Mouse (Mus musculus) neural tube, embryonic 11.5 days (tissue): ENCODE measurements around the gene Ccin. TPM values are rescaled to one million over a fixed set of nuclear protein-coding genes. Genes with fewer than 3 reads are reported as not detected.

ENCODE experiments used
- ATAC-seq: fragments of 200-750 bp; cut with Nextera tagmentation; 2 replicates; pipeline ENCODE4 v1.8.0; 2017; ENCODE audit warnings: moderate number of reproducible peaks, mild to moderate bottlenecking, moderate TSS enrichment, moderate library complexity; ENCODE audit not compliant: insufficient read depth, low FRiP score, low TSS enrichment
- DNase-seq: peaks from one replicate; pipeline ENCODE4 v3.0.0-alpha.2; 2015; ENCODE audit warnings: low spot score
- H3K27ac ChIP-seq: fragments of 300-500 bp; sonication (generic); 2 replicates; pipeline ENCODE4 v1.5.1; 2014; ENCODE audit warnings: low read depth, mild to moderate bottlenecking, low read length
- H3K27me3 ChIP-seq: fragments of 300-500 bp; sonication (generic); 2 replicates; pipeline ENCODE4 v1.6.1; 2014; ENCODE audit warnings: mild to moderate bottlenecking, low read length, mixed read lengths; ENCODE audit not compliant: control insufficient read depth, insufficient read depth
- H3K36me3 ChIP-seq: fragments of 300-500 bp; sonication (generic); 2 replicates; pipeline ENCODE4 v1.6.1; 2014; ENCODE audit warnings: mild to moderate bottlenecking, low read length, moderate library complexity, mixed read lengths; ENCODE audit not compliant: control insufficient read depth, insufficient read depth
- H3K4me1 ChIP-seq: fragments of 300-500 bp; sonication (generic); 2 replicates; pipeline ENCODE4 v1.6.1; 2014; ENCODE audit warnings: low read length, mixed read lengths; ENCODE audit not compliant: control insufficient read depth, insufficient read depth
- H3K4me2 ChIP-seq: fragments of 300-500 bp; sonication (generic); 2 replicates; pipeline ENCODE4 v1.6.1; 2014; ENCODE audit warnings: low read depth, mild to moderate bottlenecking, moderate library complexity
- H3K4me3 ChIP-seq: fragments of 300-500 bp; sonication (generic); 2 replicates; pipeline ENCODE4 v1.5.1; 2014; ENCODE audit warnings: low read depth, low read length
- H3K9ac ChIP-seq: fragments of 300-500 bp; sonication (generic); 2 replicates; pipeline ENCODE4 v1.6.1; 2014; ENCODE audit warnings: mild to moderate bottlenecking, low read length
- H3K9me3 ChIP-seq: fragments of 300-500 bp; sonication (generic); 2 replicates; pipeline ENCODE4 v1.6.1; 2016; ENCODE audit warnings: low read length; ENCODE audit not compliant: control insufficient read depth
- WGBS: fragments of 180-500 bp; shearing (Covaris S2); extraction: QIAGEN DNeasy Blood & Tissue Kit; methylation state at CpG from one replicate; pipeline ENCODE4 v1.1.7; 2014; 5-methylcytosine and 5-hydroxymethylcytosine counted together
- polyA plus RNA-seq: library from polyadenylated mRNA; unstranded; fragments of >200 nt; fragmentation: Nextera tagmentation; extraction: Ambion mirVana; gene quantifications from 2 replicates; pipeline ENCODE4 v1.2.1, GENCODE M21; 2014

Gene Ccin
- polyA plus RNA-seq, 1 experiment from 2014 or later = not detected

DNA sequence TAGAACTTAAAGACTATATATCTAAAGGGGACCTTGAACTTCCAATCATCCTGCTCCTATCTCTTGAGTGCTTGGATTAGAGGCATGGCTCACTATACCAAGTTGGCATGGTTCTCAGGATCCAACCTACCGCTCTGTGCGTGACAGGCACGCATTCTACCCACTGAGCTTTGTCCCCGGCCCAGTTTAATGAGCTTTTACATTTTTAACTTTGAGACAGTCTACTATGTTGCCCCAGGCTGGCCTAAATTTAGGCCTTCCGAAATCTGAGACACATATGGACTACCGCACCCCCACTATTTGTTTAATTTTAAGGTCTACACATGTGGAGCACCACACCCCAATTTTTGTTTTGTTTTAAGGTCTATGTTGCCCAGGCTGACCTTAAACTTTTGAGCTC lies 2.4 kb upstream of the Ccin start:
- ATAC-seq (no peak), DNase-seq (no peak)
- H3K27me3 ChIP-seq = no peaks in the 10 kb centered on the region
- H3K4me2 ChIP-seq = no peak overlapping the region
- no peaks in the 10 kb centered on the region for H3K36me3 ChIP-seq
- 96% methylated on average over 6 of the region's 6 CpGs for WGBS
- no peak overlapping the region for H3K27ac ChIP-seq
- H3K9ac ChIP-seq = no peak overlapping the region
- H3K4me3 ChIP-seq = no peak overlapping the region
- no peaks in the 10 kb centered on the region for H3K9me3 ChIP-seq
- H3K4me1 ChIP-seq = peaks cover 3% of the 10 kb centered on the region; the same call in 1 of the 2 replicates

DNA sequence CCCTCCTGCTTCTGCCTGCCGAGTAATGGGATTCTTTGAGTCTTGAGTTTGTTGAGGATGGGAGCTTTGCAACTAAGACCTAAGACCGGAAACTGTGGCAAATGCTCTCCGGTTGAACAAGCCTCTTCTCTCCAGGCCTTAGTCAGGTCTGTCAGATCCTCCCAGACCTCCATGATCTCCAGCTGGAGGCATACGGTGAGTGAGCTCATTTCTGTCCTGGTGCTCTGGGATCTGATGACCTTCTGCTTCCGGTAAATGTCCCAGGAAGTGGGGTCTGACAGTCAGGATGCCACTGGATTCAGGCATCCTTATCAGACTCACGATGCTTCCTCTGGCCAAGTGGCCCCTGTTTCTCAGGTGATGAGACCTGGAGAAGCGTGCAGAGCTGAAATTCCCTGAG lies 2.0 kb upstream of the Ccin start:
- no peak for DNase-seq

DNA sequence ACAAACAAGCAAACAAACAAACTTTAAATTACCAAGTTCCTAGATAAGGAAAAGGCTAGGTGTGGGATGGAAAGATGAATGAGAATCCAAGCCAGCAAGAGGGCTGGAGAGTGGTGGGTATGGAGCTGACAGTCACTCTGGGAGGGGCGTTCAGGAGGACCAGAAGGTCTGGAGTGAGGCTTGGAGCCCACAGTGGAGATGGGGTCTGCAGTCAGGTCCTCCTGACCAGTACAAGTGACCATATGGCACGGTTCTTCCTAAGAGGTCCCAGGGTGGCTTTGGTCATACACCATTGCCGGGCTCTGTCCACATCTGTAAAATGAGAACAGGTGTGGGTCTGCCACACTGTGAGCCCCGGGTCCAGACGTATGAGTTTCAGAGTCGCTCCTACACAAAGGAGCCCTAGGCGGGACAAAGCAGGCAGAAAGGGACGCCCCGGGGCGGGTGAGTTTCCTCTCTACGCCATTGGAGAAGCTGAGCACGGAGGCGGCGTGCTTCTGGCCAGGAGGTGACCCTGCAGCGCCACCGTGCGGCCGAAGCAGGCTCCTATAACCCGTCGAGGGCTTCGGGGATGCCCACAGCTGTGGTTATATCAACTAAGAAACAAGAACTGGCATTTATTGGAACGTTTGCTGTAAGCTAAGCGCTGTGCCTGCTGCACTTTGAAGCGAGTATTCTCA lies 1.1 kb upstream of the Ccin start:
- H3K4me1 ChIP-seq = peaks cover 3% of the 10 kb centered on the region; the same call in 1 of the 2 replicates
- peak overlapping the region; percentile 52 for H3K4me2 ChIP-seq
- H3K9me3 ChIP-seq = no peaks in the 10 kb centered on the region
- 0 out of 2 replicates have a peak overlapping the region, but pooled peaks have one; percentile 17 for H3K4me3 ChIP-seq
- H3K27me3 ChIP-seq = no peaks in the 10 kb centered on the region
- peak; percentile 93 for ATAC-seq
- H3K9ac ChIP-seq = peak overlapping the region; percentile 58
- no peaks in the 10 kb centered on the region for H3K36me3 ChIP-seq
- DNase-seq = peak; percentile 95
- H3K27ac ChIP-seq = peak overlapping the region; percentile 21; the same call in 1 of the 2 replicates
- 4% methylated on average over 24 of the region's 24 CpGs for WGBS

More for the DNA sequence above, 2.0 kb upstream of the Ccin start:
- Histone ChIP-seq H3K27ac (no peak overlapping the region), H3K36me3 (no peaks in the 10 kb centered on the region), H3K9me3 (no peaks in the 10 kb centered on the region), H3K4me3 (no peak overlapping the region), H3K9ac (no peak overlapping the region), H3K4me1 (peaks cover 3% of the 10 kb centered on the region; the same call in 1 of the 2 replicates), H3K4me2 (no peak overlapping the region), H3K27me3 (no peaks in the 10 kb centered on the region)
- WGBS = 92% methylated on average over 7 of the region's 7 CpGs
- no peak for ATAC-seq

DNA sequence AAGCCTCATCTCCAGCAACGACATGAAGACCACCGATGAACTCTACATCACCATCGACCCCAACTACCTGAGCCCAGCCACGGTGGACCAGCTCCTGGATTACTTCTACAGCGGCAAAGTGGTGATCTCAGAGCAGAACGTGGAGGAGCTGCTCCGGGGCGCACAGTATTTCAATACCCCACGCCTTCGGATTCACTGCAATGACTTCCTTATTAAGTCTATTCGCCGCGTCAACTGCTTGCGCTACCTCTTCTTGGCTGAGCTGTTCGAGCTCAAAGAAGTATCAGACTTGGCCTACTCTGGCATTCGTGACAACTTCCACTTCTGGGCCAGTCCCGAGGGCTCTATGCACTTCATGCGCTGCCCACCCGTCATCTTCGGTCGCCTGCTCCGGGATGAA lies 473 bp downstream of the Ccin start:
- Histone ChIP-seq H3K36me3 (no peaks in the 10 kb centered on the region), H3K4me3 (no peak overlapping the region), H3K9ac (no peak overlapping the region), H3K27me3 (no peaks in the 10 kb centered on the region), H3K27ac (no peak overlapping the region), H3K9me3 (no peaks in the 10 kb centered on the region), H3K4me1 (no peaks in the 10 kb centered on the region), H3K4me2 (no peak overlapping the region)
- 92% methylated on average over 22 of the region's 22 CpGs for WGBS
- no peak for DNase-seq
- ATAC-seq = no peak

DNA sequence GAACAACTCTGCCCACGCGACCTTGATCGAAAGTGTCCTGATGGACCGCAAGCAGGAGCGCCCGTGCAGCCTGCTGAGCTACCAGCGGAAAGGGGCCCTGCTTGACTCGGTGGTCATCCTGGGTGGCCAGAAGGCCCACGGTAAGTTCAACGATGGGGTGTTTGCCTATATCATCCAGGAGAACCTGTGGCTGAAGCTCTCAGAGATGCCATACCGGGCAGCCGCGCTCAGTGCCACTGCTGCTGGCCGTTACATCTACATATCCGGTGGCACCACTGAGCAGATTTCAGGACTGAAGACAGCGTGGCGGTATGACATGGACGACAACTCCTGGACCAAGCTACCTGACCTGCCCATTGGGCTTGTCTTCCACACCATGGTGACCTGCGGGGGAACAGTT lies 1.0 kb downstream of the Ccin start:
- H3K27ac ChIP-seq = no peak overlapping the region
- DNase-seq (no peak), ATAC-seq (no peak)
- no peak overlapping the region for H3K4me3 ChIP-seq
- H3K36me3 ChIP-seq = no peaks in the 10 kb centered on the region
- 93% methylated on average over 19 of the region's 19 CpGs for WGBS
- no peaks in the 10 kb centered on the region for H3K9me3 ChIP-seq
- no peak overlapping the region for H3K9ac ChIP-seq
- no peaks in the 10 kb centered on the region for H3K27me3 ChIP-seq
- H3K4me2 ChIP-seq = no peak overlapping the region
- no peaks in the 10 kb centered on the region for H3K4me1 ChIP-seq

DNA sequence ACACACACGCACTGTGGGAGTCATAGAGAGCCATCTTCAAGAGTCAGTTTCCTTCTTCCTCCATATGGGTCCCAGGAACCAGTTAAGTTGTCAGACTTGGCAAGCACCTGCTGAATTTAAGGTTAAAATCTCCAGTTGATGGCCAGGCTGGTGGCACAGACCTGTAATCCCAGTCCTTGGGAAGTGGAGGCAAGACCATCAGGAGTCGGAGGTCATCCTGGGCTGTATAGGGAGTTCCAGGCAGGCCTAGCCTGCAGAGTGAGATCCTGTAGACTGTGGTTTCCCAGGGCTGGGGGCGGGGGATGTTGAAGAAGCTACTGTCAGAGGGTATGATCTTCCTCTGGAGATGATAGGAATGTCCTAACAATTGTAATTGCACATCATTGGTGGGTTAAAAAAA lies 5.7 kb downstream of the Ccin start:
- ATAC-seq (no peak), DNase-seq (no peak)
- WGBS = 84% methylated on average over 3 of the region's 3 CpGs
- no peaks in the 10 kb centered on the region for H3K36me3 ChIP-seq
- no peaks in the 10 kb centered on the region for H3K9me3 ChIP-seq
- no peaks in the 10 kb centered on the region for H3K4me1 ChIP-seq
- no peaks in the 10 kb centered on the region for H3K27me3 ChIP-seq
- no peak overlapping the region for H3K4me3 ChIP-seq
- H3K9ac ChIP-seq = no peak overlapping the region
- H3K27ac ChIP-seq = no peak overlapping the region
- H3K4me2 ChIP-seq = no peak overlapping the region

DNA sequence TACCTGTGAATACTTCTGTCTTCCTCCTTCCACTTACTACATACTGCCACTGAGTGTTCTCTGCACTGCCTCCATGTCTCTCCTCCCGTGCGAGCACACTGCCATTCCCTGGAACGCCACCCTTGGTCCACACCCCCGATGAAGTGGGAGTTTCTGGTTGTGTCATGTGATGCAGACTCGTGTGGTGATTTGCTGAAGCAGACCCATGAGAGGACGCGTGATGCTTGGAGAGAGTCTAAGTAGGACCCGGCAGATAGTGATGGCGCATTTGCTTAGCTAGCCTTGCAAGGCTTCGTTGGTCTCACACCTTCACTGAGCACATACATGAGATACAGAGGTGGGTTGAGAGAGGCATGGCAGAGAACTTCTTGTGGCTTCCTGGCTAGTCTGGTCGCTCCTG lies 9.8 kb downstream of the Ccin start:
- Histone ChIP-seq H3K9ac (no peak overlapping the region), H3K4me3 (no peak overlapping the region), H3K4me2 (no peak overlapping the region), H3K36me3 (no peaks in the 10 kb centered on the region), H3K27ac (no peak overlapping the region), H3K27me3 (no peaks in the 10 kb centered on the region), H3K4me1 (no peaks in the 10 kb centered on the region), H3K9me3 (no peaks in the 10 kb centered on the region)
- DNase-seq (no peak), ATAC-seq (no peak)
- WGBS = 94% methylated on average over 11 of the region's 11 CpGs

DNA sequence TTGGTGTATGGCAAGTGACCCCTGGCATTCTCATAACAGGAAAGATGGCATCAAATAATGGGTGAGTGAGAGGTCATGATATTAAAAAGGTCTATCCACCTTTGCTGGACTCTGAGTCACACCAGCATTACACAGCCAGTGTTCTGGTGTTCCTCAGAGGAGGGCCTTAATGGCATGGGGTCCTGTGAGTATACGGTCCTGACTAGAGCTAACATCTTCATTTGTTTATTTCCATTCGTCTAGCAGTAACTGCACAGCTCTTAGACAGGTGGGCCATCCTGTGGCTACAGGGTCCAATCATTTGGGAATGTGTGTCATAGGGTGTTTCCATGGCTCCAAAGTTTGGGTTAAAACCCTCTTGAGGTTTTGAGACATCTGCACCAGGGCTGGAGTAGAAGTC lies 11.1 kb downstream of the Ccin start:
- DNase-seq (no peak), ATAC-seq (no peak)
- Histone ChIP-seq H3K9me3 (no peaks in the 10 kb centered on the region), H3K27me3 (no peaks in the 10 kb centered on the region), H3K27ac (no peak overlapping the region), H3K4me3 (no peak overlapping the region), H3K4me2 (no peak overlapping the region), H3K4me1 (no peaks in the 10 kb centered on the region), H3K9ac (no peak overlapping the region), H3K36me3 (no peaks in the 10 kb centered on the region)
- 67% methylated on average over 2 of the region's 2 CpGs for WGBS

DNA sequence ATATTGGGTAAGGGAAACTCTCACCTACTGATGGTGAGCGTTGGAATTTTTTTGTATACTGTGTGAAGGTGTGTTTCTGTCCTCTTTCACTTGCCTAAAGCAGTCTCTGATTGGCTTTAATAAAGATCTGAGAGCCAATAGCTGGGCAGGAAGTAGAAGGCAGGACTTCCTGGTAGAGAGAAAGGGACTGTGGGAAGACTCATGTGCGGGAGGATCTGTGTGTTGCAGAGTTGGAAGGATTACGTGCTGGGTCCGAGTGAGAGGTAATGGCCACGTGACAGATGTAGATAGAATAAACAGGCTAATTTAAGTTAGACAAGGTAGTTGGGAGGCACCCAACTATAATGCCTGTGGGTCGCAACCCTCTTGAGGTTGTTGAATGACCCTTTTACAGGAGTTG lies 20.3 kb downstream of the Ccin start:
- Histone ChIP-seq H3K36me3 (no peaks in the 10 kb centered on the region), H3K4me3 (no peak overlapping the region), H3K27me3 (no peaks in the 10 kb centered on the region), H3K4me2 (no peak overlapping the region), H3K4me1 (no peaks in the 10 kb centered on the region), H3K9me3 (no peaks in the 10 kb centered on the region), H3K27ac (no peak overlapping the region), H3K9ac (no peak overlapping the region)
- no peak for ATAC-seq
- 86% methylated on average over 6 of the region's 6 CpGs for WGBS
- no peak for DNase-seq
